Mouse (Mus musculus): ENCODE results near the gene Hspb3. TPM values are rescaled to one million over a fixed set of nuclear protein-coding genes. Genes with fewer than 3 reads are reported as not detected.

The Hspb3 gene
- total RNA-seq, 4 experiments from 2014 or later: 1.9 to 2.9 (median 2.8) TPM; not detected in 1

Other genes with a start within 250 kb of the Hspb3 start
- gene Snx18, start 45.1 kb downstream of the Hspb3 start, total RNA-seq (2022): 10 to 100 TPM; 21.4 to 28.5 (median 25.9) TPM
- 10 to 100 TPM; 49.6 to 64.0 (median 53.0) TPM for gene Arl15, start 130.8 kb upstream of the Hspb3 start, total RNA-seq (2022)

Data from layer of hippocampus, adult 8-10 months (tissue).